Mouse (Mus musculus) kidney, adult 8-10 months (tissue): ENCODE data around the gene Epb41l1.
A peak's percentile ranks its signal among the peaks of the same experiment; 100 is the strongest.

Experiments
- DNase-seq, 2 experiments: peaks; one replicate each; pipeline ENCODE4 v3.0.0; 2022

Epb41l1 gene

DNA sequence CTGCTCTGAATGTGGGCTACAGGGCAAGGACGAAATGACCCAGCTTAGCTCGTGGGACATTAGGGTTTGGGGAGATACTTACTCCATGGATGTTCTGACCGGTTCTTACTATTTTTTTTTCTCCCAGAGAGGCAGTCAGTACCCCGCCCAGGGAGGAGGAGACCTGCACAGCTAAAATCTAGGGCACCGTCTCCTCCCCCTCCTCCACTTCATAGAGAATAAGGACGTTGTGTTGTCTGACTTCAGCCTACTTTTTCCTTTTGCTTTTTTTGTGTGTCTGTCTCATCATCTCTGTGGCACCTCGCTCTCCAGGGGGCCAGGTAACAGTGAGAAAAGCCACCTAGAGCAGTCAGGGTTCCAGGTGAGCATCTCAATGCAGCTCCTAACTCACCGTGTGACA lies 121.7 kb downstream of the Epb41l1 start:
- DNase-seq = no peak

DNA sequence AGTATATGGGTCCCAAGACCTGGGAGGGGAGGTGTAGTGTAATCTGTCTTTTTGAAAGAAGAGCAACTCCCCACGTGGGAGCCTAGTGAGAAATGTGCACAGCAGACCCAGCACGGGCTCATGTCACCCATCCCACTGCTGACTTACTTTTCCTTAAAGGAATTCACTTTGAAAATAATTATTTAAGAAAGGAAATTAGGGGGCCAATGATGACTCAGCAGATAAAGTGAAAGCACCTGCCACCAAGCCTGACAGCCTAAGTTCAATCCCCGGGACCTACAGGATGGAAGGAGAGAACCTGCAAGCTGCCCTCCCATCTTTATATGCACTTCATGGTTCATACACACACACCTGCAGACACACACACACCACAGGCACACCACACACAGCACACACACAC lies 123.1 kb downstream of the Epb41l1 start:
- no peak for DNase-seq

DNA sequence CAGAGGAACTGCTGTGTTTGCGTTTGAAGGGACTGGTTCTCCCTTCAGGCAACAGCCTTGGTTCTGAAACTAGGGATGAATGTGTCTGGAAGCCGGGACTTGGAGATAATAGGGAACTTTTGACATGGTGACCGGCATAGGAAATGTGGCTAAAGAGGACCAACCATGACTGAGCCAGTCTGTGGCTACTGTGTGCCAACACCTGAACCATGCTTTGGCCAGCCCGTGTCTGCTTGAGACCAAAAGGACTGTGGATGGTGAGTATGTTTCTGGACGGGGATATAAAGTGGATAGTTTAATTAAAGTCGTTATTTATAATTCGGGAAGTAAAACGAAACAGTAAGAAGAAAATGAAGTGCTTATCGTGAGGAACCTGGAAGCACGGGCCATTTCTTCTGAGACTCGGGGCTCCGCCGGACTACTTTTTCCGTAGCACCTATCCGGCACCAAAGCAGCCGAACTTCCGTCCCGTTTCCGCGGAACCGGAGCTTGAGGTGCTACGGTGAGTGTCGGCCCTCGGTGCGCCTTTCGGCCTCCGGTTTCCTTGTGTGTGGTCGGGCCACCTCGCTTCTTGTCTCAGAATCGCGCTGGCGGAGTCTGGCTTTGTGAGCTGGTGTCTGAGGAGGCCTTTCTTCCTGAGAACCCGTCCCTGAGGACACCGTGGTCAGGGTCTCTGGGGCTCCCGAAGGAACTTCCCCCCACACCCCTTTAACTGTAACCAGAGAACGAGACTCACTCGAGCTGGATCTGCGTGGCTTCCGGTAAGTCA lies 126.6 kb downstream of the Epb41l1 start, which contains the start of gene Aar2:
Aar2 (plus strand) TSS at position 462 of the 769 bp plus-strand sequence.
- DNase-seq = peak; percentile 64 to 81

DNA sequence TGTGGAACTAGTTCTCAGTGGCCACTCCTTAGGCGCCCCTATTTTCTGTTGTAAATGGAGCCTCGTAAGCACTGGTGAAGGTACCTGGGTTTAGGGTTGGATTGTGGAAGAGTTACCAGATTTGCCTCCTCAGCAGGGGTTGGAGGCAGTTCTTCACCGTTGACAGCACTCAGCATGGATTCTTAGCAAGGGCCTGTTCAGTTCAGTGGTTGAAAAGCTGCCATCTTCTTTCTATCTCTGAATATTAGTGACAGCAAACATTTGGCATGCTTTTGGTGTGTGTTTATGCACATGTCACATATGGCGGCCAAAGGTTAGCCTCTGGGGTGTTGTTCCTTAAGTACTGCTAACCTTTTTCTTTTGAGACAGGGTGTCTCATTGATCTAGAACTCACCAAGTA lies 131.7 kb downstream of the Epb41l1 start:
- DNase-seq = no peak

DNA sequence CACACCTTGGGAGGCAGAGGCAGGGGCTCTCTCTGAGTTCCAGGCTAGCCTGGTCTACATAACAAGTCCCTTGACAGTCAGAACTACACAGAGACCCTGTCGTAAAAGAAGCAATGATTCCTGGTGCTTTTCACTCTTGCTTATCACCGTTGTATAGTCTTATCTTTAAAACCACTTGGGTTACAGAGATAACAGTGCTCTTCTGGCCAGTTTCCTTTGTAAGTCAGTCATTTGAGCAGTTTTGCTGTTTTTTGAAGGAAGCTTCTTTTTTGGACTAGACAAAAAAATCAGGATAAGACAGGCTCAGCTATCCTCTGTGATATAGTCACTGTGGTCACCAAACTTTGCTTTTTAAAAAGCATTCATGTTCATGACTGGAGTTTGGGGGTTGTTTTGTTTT lies 141.1 kb downstream of the Epb41l1 start:
- DNase-seq = no peak

GRCm38 (mm10) chr2:156563557-156563956 lies 142.8 kb downstream of the Epb41l1 start:
- no peak for DNase-seq

- peak in 1 of 2 experiments; percentile 13 for DNase-seq
These were observed 145.8 kb downstream of the Epb41l1 start for GRCm38 (mm10) chr2:156566512-156566911.

- DNase-seq = no peak
These were observed 147.9 kb downstream of the Epb41l1 start for GRCm38 (mm10) chr2:156568647-156569046.

- no peak for DNase-seq
These were observed 148.6 kb downstream of the Epb41l1 start for GRCm38 (mm10) chr2:156569261-156569660.

- DNase-seq = peak; percentile 13 to 20
These were observed 150.8 kb downstream of the Epb41l1 start for GRCm38 (mm10) chr2:156571521-156571920.

- DNase-seq = no peak
These were observed 156.3 kb downstream of the Epb41l1 start for GRCm38 (mm10) chr2:156576850-156577587.

DNA sequence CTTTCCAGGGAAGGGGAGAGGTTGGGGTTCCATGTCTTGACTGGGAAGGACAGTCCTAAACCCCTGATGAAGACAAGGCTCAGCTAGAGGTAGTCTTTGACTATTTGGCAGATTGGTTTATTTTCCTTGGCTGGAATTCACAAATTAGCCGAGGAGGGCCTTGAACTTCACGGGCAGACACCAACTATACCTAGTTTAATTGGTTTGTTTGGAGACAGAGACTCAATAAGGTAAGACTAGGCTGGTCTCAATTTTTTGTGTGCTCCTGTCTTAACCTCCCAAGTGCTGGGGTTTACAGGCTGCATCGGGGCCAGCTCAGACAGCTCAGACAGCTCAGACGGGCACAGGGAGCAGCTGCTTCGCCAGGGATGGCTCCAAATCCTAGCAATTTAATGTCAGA lies 159.8 kb downstream of the Epb41l1 start:
- no peak for DNase-seq

GRCm38 (mm10) chr2:156581244-156581643 lies 160.5 kb downstream of the Epb41l1 start:
- no peak for DNase-seq

DNA sequence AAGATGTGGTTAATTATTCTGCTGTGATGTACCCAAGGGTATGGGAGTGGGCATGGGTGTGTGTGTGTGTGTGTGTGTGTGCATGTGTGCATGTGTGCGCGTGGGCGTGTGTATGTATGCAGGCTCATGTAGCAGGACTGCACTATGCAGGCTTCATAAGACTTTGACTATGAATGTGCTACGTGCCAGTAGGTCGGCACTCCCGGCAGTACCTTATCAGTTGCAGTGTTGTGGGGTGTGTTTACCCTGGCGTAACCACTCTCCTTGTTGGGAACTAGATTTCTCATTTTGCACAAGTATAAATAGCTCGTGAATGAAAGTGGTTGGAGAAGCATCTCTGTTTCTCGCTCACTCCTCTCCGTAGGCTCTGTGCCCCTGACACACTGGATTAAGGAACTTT lies 162.2 kb downstream of the Epb41l1 start:
- DNase-seq = no peak

DNA sequence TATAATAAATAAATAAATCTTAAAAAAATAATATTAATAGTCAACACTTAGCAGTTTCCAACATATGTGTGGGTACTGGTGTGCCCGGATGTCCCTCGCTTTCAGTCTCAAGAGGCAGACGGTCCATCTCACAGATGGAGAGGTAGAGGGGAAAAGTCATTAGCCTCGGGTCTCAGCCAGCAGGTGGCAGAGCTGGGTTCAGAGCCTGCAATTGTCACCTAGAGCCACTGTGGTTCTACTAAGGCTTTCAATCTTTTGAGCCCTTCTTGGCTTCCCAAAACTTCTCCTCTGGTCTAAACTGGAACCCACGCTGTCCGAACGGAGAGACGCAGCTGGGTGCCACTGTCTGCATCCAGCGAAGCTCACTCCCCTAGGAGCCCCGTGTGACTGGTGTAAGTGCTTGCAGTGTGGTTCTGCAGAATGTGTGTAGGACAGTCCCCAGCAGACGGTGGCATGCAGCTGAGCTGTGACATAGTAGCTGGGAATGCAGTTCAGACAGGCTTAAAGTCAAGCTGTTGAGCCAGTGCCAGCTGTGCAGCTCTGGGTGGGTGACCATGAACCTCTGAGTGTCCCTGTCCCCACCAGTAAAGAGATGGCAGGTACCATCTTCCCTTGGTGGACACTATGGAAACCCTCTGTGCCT lies 163.6 kb downstream of the Epb41l1 start:
- DNase-seq = peak in 1 of 2 experiments; percentile 10

- DNase-seq = peak; percentile 37 to 67
These were observed 164.2 kb downstream of the Epb41l1 start for GRCm38 (mm10) chr2:156584797-156585471.

DNA sequence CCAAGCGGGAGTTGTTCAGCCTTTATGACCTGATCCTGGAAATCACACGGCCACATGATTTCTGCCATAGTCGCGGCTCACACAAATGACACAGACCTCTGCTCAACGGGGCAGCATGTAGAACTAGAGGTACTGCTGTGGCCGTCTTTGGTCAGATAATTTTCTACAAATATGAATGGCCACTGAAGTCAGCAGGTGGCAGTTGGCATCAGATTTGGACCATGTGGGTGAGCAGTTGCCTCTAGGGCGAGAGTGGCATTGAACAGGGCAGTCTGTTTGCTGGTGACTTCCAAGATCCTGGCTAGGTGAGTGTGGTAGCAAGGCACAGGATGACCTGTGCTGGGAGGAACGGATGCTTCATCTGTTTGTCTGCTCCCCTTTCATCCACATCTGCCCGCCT lies 168.8 kb downstream of the Epb41l1 start:
- no peak for DNase-seq
